Mouse (Mus musculus) heart, adult 10 weeks (tissue): ENCODE data around the gene Prr3. TPM values are rescaled to one million over a fixed set of nuclear protein-coding genes. Genes with fewer than 3 reads are reported as not detected.

Experiments used
- polyA plus RNA-seq: library from polyadenylated mRNA; stranded (reverse); fragments of 350-450 nt; fragmentation: Illumina TruSeq; extraction: RNeasy Lipid Tissue Mini Kit (QIAGEN cat#74804); gene quantifications from one replicate; pipeline ENCODE4 v1.2.3, GENCODE M21; 2014; ENCODE audit warnings: low read depth, low replicate concordance

The Prr3 gene
- 5.0 TPM for polyA plus RNA-seq

GRCm38 (mm10) chr17:35979401-35980362 lies at the start of gene Prr3, which contains the start of gene Gnl1:
Gene Prr3 (minus strand): TSS chr17:35980236.
Gene Gnl1 (plus strand): TSS chr17:35979851.

DNA sequence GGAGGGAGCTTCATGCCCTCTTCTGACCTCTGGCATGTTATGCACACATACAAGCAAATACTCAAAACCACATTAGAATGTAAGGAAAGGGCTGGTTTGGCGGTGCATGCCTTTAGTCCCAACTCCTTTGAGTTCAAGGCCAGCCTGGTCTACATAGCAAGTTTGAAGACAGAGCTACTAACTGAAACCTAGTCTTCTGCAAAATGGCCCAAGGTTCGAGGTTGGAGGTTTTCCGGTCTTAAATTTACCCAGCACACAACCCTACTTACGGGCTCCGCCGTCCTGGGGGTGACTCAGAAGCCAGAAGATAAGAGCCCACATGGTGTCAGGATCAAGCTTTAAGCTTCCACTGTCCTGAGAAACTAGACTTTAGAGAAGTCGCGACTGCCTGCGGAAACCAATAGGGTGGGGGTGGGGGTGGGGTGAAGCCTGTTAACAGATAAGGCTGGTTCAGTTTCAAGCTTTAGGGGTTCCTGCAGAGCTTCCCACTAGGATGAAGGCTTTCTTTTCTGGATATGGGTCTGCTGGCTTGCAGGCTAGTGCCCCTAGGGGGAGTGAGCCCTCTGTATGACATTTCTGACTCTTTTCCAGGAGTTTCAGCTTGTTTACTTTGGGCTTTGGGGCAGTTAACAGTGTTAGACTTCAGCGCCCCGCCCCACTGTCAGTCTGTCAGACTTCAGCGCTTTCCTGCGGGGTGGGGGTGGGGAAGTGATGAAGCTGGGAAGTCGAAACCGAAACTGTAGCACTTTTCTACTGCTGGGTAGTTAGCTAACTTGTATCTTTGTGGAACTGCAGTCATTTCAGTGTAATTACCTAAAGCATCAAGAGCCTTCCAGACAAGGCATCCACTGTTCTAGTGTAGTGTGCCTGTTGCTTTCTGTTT lies 40.4 kb upstream of the Prr3 start, which contains the start of gene H2-T24:
Gene H2-T24 (minus strand): TSS at position 370 of the 883 bp plus-strand sequence.

GRCm38 (mm10) chr17:35969418-35970389 lies 10.3 kb downstream of the Prr3 start, which contains the start of gene Abcf1:
Gene Abcf1 (minus strand): TSS chr17:35969761.

Other genes starting within 250 kb of the Prr3 start
- 49.8 TPM for gene Ier3, start 158.6 kb downstream of the Prr3 start, polyA plus RNA-seq
- gene Flot1, start 157.0 kb downstream of the Prr3 start, polyA plus RNA-seq: 165 TPM
- gene Tubb5, start 141.9 kb downstream of the Prr3 start, polyA plus RNA-seq: 61.0 TPM
- gene Mdc1, start 138.7 kb downstream of the Prr3 start, polyA plus RNA-seq: 11.2 TPM
- 2.1 TPM for gene Nrm, start 118.9 kb downstream of the Prr3 start, polyA plus RNA-seq
- gene Ppp1r18, start 114.6 kb downstream of the Prr3 start, polyA plus RNA-seq: 15.0 TPM
- gene Dhx16, start 100.4 kb downstream of the Prr3 start, polyA plus RNA-seq: 35.4 TPM
- 140 TPM for gene 2310061I04Rik, start 82.8 kb downstream of the Prr3 start, polyA plus RNA-seq
- gene Atat1, start 70.2 kb downstream of the Prr3 start, polyA plus RNA-seq: 9.7 TPM
- 69.9 TPM for gene Mrps18b, start 63.8 kb downstream of the Prr3 start, polyA plus RNA-seq
- gene Ppp1r10, start 63.8 kb downstream of the Prr3 start, polyA plus RNA-seq: 16.9 TPM
- gene Abcf1, start 10.5 kb downstream of the Prr3 start, polyA plus RNA-seq: 71.8 TPM
- gene Gnl1, start 385 bp downstream of the Prr3 start, polyA plus RNA-seq: 26.8 TPM
- gene H2-T24, start 40.3 kb upstream of the Prr3 start, polyA plus RNA-seq: 7.0 TPM
- gene H2-T23, start 52.6 kb upstream of the Prr3 start, polyA plus RNA-seq: 36.4 TPM
- gene H2-T22, start 62.5 kb upstream of the Prr3 start, polyA plus RNA-seq: 22.8 TPM
- gene Gm6034, start 62.7 kb upstream of the Prr3 start, polyA plus RNA-seq: not detected
- gene Gm11127, start 78.1 kb upstream of the Prr3 start, polyA plus RNA-seq: not detected
- gene Gm19684, start 141.4 kb upstream of the Prr3 start, polyA plus RNA-seq: not detected
- gene Gm7030, start 149.2 kb upstream of the Prr3 start, polyA plus RNA-seq: not detected
- gene Gm8909, start 188.3 kb upstream of the Prr3 start, polyA plus RNA-seq: not detected
- gene H2-T3, start 210.1 kb upstream of the Prr3 start, polyA plus RNA-seq: not detected